Mouse (Mus musculus) forebrain, embryonic 16.5 days (tissue): ENCODE measurements around the gene Nfkbie. TPM values are rescaled to one million over a fixed set of nuclear protein-coding genes. Genes with fewer than 3 reads are reported as not detected.

ENCODE experiments used
- ATAC-seq: fragments of 200-750 bp; cut with Nextera tagmentation; 2 replicates; pipeline ENCODE4 v1.8.0; 2017; ENCODE audit warnings: mild to moderate bottlenecking, moderate library complexity
- H3K27ac ChIP-seq: fragments of 300-500 bp; sonication (generic); 2 replicates; pipeline ENCODE4 v1.5.1; 2014; ENCODE audit warnings: low read length, control low read depth
- H3K27me3 ChIP-seq: fragments of 300-500 bp; sonication (generic); replicated peaks from 2 replicates; pipeline ENCODE4 v1.6.1; 2014; ENCODE audit warnings: low read length; ENCODE audit not compliant: control insufficient read depth, insufficient read depth
- H3K36me3 ChIP-seq: fragments of 300-500 bp; sonication (generic); 2 replicates; pipeline ENCODE4 v1.6.1; 2014; ENCODE audit not compliant: control insufficient read depth, insufficient read depth
- H3K4me1 ChIP-seq: fragments of 300-500 bp; sonication (generic); replicated peaks from 2 replicates; pipeline ENCODE4 v1.6.1; 2014; ENCODE audit warnings: low read length; ENCODE audit not compliant: control insufficient read depth, insufficient read depth
- H3K4me2 ChIP-seq: fragments of 300-500 bp; sonication (generic); 2 replicates; pipeline ENCODE4 v1.6.1; 2014; ENCODE audit warnings: mild to moderate bottlenecking, low read length, control low read depth
- H3K4me3 ChIP-seq: fragments of 300-500 bp; sonication (generic); replicated peaks from 2 replicates; pipeline ENCODE4 v1.5.1; 2014; ENCODE audit warnings: mild to moderate bottlenecking, low read length, control low read depth
- H3K9ac ChIP-seq: fragments of 300-500 bp; sonication (generic); replicated peaks from 2 replicates; pipeline ENCODE4 v1.6.1; 2014; ENCODE audit warnings: low read depth, low read length, control low read depth
- H3K9me3 ChIP-seq: fragments of 300-500 bp; sonication (generic); 2 replicates; pipeline ENCODE4 v1.6.1; 2016; ENCODE audit warnings: low read length; ENCODE audit not compliant: control insufficient read depth
- WGBS: fragments of 180-500 bp; shearing (Covaris S2); extraction: QIAGEN DNeasy Blood & Tissue Kit; methylation state at CpG from one replicate; pipeline ENCODE4 v1.1.7; 2014; 5-methylcytosine and 5-hydroxymethylcytosine counted together
- polyA plus RNA-seq: library from polyadenylated mRNA; unstranded; fragments of >200 nt; fragmentation: Nextera tagmentation; extraction: Ambion mirVana; gene quantifications from 2 replicates; pipeline ENCODE4 v1.2.1, GENCODE M21; 2015

Gene Nfkbie
- polyA plus RNA-seq, 1 experiment from 2014 or later, result 3.9 TPM

DNA sequence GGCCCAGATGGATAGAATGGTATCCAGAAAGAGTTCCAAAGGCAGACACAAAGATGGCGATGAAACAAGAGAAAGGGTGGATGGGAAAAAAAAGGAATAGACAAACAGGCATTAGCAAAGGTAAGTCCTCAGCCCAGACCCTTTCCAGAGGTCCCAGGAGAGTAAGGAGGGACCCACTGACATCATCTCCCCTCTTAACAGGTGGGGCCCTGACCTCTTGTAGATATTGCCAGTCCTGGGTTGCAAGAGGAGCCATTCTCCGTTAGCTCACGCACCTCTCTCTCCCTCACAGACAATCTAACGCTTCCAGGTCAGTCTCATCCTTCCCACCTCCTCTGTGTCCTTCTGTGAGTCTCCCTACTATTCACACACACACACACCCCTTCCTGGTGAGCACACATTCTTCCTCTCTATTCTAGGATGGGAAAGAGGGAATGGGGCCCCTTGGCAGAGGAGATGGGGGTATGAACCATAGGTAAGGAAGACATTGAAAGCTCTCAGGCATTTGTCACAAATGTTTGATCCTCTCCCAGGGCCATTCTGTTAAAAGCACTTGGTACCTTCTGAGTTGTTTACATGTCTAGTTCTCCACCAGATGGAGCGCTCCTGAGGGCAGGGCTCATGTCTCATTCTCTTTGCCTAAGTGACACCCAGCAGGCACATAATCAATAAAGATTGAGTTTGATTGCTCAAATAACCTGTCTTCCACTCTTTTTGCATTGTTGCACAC lies 7.9 kb upstream of the Nfkbie start:
- ATAC-seq, result no peak
- Histone ChIP-seq H3K27me3 (peaks cover 10% of the 10 kb centered on the region; the same call in 1 of the 2 replicates), H3K36me3 (peaks cover 12% of the 10 kb centered on the region), H3K4me3 (peak overlapping the region; percentile 90), H3K4me1 (peaks cover 47% of the 10 kb centered on the region), H3K4me2 (peak overlapping the region; percentile 75), H3K27ac (no peak overlapping the region), H3K9ac (peak overlapping the region; percentile 3), H3K9me3 (no peaks in the 10 kb centered on the region)
- 80% methylated on average over 5 of the region's 5 CpGs for WGBS

DNA sequence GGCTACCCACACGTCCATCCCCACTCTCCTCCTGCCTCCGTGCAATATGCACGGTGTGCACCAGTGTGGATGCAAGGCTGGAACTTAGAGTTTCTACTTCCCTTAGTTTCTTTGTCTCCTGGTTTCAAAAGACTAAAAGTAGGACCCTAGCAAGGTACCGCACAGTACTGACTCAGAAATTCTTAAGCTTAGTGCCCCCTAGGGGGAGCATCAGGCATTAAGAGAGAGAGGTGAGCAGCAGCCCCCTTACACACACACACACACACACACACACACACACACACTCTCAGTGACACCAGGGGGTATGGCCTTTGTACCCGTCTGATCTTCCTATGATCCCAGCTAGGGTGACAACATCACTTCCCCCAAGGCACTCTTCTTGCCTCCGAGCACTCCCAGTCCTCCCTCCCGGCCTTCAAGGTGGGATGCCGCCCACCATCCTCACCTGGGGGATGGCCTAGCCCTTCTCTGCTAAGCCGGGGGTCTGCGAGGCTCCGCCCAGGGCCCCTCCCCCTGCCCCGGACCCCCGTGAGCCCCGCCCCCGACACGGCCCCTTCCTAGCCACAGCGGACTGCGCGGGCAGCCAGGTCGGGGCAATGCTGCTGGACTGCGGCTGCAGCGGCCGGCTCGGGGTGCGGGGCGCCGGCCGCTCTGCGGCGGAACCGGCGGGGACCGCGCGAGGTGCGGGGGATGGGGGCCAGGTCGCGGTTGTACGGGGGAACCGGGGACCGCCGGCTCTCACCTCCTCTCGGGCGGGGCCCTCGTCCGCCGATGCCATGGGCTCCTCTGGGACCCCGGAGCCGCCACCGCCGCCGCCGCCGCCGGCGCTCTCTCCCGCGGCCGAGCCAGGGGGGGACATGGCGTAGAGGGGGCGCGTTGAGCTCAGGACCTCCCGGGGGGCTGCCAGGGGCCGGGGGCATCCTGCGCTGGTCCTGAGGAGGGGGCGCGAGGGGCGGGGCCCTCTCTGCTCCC lies 6.7 kb upstream of the Nfkbie start:
- peak overlapping the region; percentile 91 for H3K27ac ChIP-seq
- H3K4me3 ChIP-seq, result peak overlapping the region; percentile 90
- H3K9me3 ChIP-seq, result no peaks in the 10 kb centered on the region
- H3K36me3 ChIP-seq, result peaks cover 12% of the 10 kb centered on the region
- peak overlapping the region; percentile 75 for H3K4me2 ChIP-seq
- peaks cover 40% of the 10 kb centered on the region for H3K4me1 ChIP-seq
- H3K27me3 ChIP-seq, result peaks cover 10% of the 10 kb centered on the region; the same call in 1 of the 2 replicates
- ATAC-seq, result peak; percentile 68
- peak overlapping the region; percentile 100 for H3K9ac ChIP-seq
- WGBS, result 2% methylated on average over 39 of the region's 68 CpGs

GRCm38 (mm10) chr17:45549617-45550181 lies 5.8 kb upstream of the Nfkbie start, which contains the start of gene Tmem151b:
Tmem151b (minus strand) TSS chr17:45549677.
- peaks cover 10% of the 10 kb centered on the region for H3K36me3 ChIP-seq
- peak within 1 kb of the TSS; percentile 90 for H3K4me3 ChIP-seq
- ATAC-seq, result peak; percentile 64
- H3K9me3 ChIP-seq, result no peaks in the 10 kb centered on the region
- under 1% methylated on average over 20 of the region's 29 CpGs for WGBS
- H3K4me2 ChIP-seq, result peak within 1 kb of the TSS; percentile 75
- H3K9ac ChIP-seq, result peak within 1 kb of the TSS; percentile 100
- peaks cover 10% of the 10 kb centered on the region; the same call in 1 of the 2 replicates for H3K27me3 ChIP-seq
- peaks cover 32% of the 10 kb centered on the region for H3K4me1 ChIP-seq
- H3K27ac ChIP-seq, result peak within 1 kb of the TSS; percentile 91

DNA sequence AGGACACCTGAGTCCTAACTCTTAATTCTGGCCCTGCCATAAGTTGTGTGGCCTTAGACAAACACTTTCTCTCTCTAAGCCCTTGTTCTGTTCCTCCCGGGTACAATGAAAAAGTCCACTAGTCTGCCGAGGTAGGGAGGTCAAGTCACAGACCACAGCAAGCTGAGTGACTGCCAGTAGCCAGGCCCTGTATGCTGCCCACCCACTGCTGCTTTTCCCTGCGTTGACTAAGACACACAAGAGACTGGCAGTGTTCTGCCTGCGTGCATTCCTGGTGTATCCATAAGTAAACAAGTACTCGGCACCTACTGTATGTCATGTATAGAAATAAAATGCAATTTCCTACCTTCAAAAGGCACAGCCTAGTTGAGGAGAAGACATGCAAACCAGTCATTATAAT lies 5.2 kb upstream of the Nfkbie start:
- peaks cover 26% of the 10 kb centered on the region for H3K4me1 ChIP-seq
- no peaks in the 10 kb centered on the region for H3K9me3 ChIP-seq
- peaks cover 7% of the 10 kb centered on the region for H3K36me3 ChIP-seq
- no peak for ATAC-seq
- H3K27ac ChIP-seq, result no peak overlapping the region
- WGBS, result 30% methylated on average over 5 of the region's 5 CpGs
- no peak overlapping the region; the same call in 1 of the 2 replicates for H3K4me3 ChIP-seq
- peaks cover 9% of the 10 kb centered on the region; the same call in 1 of the 2 replicates for H3K27me3 ChIP-seq
- H3K9ac ChIP-seq, result no peak overlapping the region; the same call in 1 of the 2 replicates
- H3K4me2 ChIP-seq, result peak overlapping the region; percentile 75; the same call in 1 of the 2 replicates

DNA sequence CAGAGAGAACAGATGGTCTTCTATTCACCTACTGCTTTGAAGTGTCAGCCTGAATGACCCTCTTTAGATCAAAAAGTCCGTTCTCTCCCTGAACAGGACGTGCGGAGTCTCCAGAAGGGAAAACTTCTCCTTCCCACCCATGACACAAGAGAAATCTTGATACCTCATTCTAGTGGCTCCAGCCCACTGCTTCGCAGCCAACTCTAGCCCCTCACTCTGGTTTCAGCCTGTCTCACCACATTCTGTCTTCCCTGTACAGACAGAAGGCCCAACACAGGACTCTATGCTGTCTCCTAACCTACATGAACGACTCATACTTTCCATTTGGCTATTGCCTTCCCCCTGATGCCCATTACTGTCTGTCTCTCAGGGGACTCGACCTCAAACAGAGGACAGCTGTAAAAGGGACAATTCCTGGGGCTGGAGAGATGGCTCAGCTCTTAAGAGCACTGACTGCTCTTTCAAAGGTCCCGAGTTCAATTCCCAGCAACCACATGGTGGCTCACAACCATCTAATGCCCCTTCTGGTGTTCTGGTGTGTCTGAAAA lies 4.2 kb upstream of the Nfkbie start:
- WGBS, result 49% methylated on average over 7 of the region's 7 CpGs
- no peak overlapping the region for H3K4me3 ChIP-seq
- H3K9ac ChIP-seq, result no peak overlapping the region
- H3K27ac ChIP-seq, result no peak overlapping the region
- H3K4me2 ChIP-seq, result no peak overlapping the region
- H3K9me3 ChIP-seq, result no peaks in the 10 kb centered on the region
- peaks cover 22% of the 10 kb centered on the region for H3K4me1 ChIP-seq
- peaks cover 4% of the 10 kb centered on the region for H3K36me3 ChIP-seq
- H3K27me3 ChIP-seq, result no peaks in the 10 kb centered on the region; the same call in 1 of the 2 replicates
- no peak for ATAC-seq

DNA sequence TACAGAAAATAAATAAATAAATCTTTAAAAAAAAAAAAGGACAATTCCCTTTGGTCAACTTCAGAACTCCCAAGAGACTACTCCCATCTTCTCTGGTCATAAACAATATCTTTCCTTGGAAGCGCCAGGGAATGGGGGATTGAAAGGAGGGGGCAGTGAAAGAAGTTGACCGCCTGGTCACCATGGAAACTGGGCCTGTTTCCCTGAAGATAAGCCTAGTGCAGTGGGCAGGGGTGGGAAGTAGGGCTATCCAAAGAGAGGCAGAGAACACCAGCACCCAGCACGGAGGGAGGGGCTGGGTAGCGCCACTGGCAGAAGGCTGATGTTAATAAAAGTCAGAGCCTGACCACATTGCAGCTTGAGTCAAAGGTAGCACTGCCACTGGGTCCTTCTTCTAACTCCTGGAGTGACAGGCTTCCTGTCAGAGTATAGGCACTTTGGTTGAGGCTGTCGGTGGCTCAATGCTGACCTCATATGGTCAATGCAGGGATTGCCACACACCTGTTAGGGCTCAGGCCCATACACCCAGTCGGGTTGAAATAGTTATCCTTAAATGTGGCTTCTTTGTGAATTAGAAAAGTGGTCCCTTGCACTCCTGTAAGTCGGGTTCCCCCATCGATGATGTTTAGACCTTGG lies 3.6 kb upstream of the Nfkbie start:
- 2% methylated on average over 8 of the region's 8 CpGs for WGBS
- Histone ChIP-seq H3K4me2 (no peak overlapping the region), H3K4me1 (peaks cover 25% of the 10 kb centered on the region), H3K9ac (no peak overlapping the region), H3K4me3 (no peak overlapping the region), H3K27ac (no peak overlapping the region), H3K27me3 (peaks cover 4% of the 10 kb centered on the region; the same call in 1 of the 2 replicates), H3K9me3 (no peaks in the 10 kb centered on the region), H3K36me3 (no peaks in the 10 kb centered on the region)
- peak; percentile 16; the same call in 1 of the 2 replicates for ATAC-seq

GRCm38 (mm10) chr17:45553065-45553464 lies 2.4 kb upstream of the Nfkbie start:
- no peaks in the 10 kb centered on the region for H3K9me3 ChIP-seq
- H3K4me1 ChIP-seq, result peaks cover 16% of the 10 kb centered on the region
- H3K4me3 ChIP-seq, result no peak overlapping the region
- peaks cover 6% of the 10 kb centered on the region; the same call in 1 of the 2 replicates for H3K27me3 ChIP-seq
- no peak overlapping the region for H3K4me2 ChIP-seq
- WGBS, result 90% methylated on average over 3 of the region's 3 CpGs
- no peak overlapping the region for H3K9ac ChIP-seq
- H3K36me3 ChIP-seq, result no peaks in the 10 kb centered on the region
- no peak for ATAC-seq
- no peak overlapping the region for H3K27ac ChIP-seq

- no peak overlapping the region for H3K4me3 ChIP-seq
- H3K9me3 ChIP-seq, result no peaks in the 10 kb centered on the region
- H3K27ac ChIP-seq, result no peak overlapping the region
- no peak overlapping the region for H3K9ac ChIP-seq
- no peak overlapping the region for H3K4me2 ChIP-seq
- peaks cover 6% of the 10 kb centered on the region; the same call in 1 of the 2 replicates for H3K27me3 ChIP-seq
- 60% methylated on average over 1 of the region's 1 CpGs for WGBS
- H3K4me1 ChIP-seq, result peaks cover 16% of the 10 kb centered on the region
- ATAC-seq, result no peak
- no peaks in the 10 kb centered on the region for H3K36me3 ChIP-seq
Observed at GRCm38 (mm10) chr17:45554420-45554819, 1.1 kb upstream of the Nfkbie start.
